Mouse (Mus musculus) B cell, adult 2 months (primary cell): ENCODE results near the gene Gpr183.

ENCODE experiments used
- DNase-seq, 2 experiments: peaks; one replicate each; pipeline ENCODE4 v3.0.0; 2022

Gpr183 gene

GRCm38 (mm10) chr14:121964990-121965389, at the start of gene Gpr183:
Gene Gpr183 (minus strand): TSS chr14:121965195.
- peak; percentile 62 to 66 for DNase-seq

- peak; percentile 75 to 79 for DNase-seq
Measured at GRCm38 (mm10) chr14:122013417-122013951, 48.5 kb upstream of the Gpr183 start.

- DNase-seq, result peak; percentile 52 to 59
Measured at GRCm38 (mm10) chr14:122012814-122013213, 47.8 kb upstream of the Gpr183 start.

- no peak for DNase-seq
Measured at GRCm38 (mm10) chr14:122012193-122012592, 47.2 kb upstream of the Gpr183 start.

- DNase-seq, result no peak
Measured at GRCm38 (mm10) chr14:122011768-122012167, 46.8 kb upstream of the Gpr183 start.

- DNase-seq, result no peak
Measured at GRCm38 (mm10) chr14:122010301-122010700, 45.3 kb upstream of the Gpr183 start.

- peak; percentile 78 to 80 for DNase-seq
Measured at GRCm38 (mm10) chr14:122009502-122009901, 44.5 kb upstream of the Gpr183 start.

GRCm38 (mm10) chr14:122008261-122008660, 43.3 kb upstream of the Gpr183 start:
- DNase-seq, result no peak

GRCm38 (mm10) chr14:122003812-122004211, 38.8 kb upstream of the Gpr183 start:
- no peak for DNase-seq

- no peak for DNase-seq
Measured at GRCm38 (mm10) chr14:122002224-122002623, 37.2 kb upstream of the Gpr183 start.

- no peak for DNase-seq
Measured at GRCm38 (mm10) chr14:122000346-122001105, 35.5 kb upstream of the Gpr183 start.

GRCm38 (mm10) chr14:121999455-121999854, 34.5 kb upstream of the Gpr183 start:
- DNase-seq, result no peak

- no peak for DNase-seq
Measured at GRCm38 (mm10) chr14:121996786-121997185, 31.8 kb upstream of the Gpr183 start.

- DNase-seq, result peak; percentile 40 to 41
Measured at GRCm38 (mm10) chr14:121995557-121995870, 30.5 kb upstream of the Gpr183 start.

GRCm38 (mm10) chr14:121994846-121995556, 30.0 kb upstream of the Gpr183 start:
- no peak for DNase-seq

GRCm38 (mm10) chr14:121994171-121994700, 29.2 kb upstream of the Gpr183 start:
- no peak for DNase-seq

- no peak for DNase-seq
Measured at GRCm38 (mm10) chr14:121993616-121994015, 28.6 kb upstream of the Gpr183 start.

GRCm38 (mm10) chr14:121992395-121993280, 27.6 kb upstream of the Gpr183 start:
- DNase-seq, result no peak

GRCm38 (mm10) chr14:121991921-121992320, 26.9 kb upstream of the Gpr183 start:
- DNase-seq, result no peak

- DNase-seq, result no peak
Measured at GRCm38 (mm10) chr14:121990897-121991296, 25.9 kb upstream of the Gpr183 start.

GRCm38 (mm10) chr14:121989869-121990268, 24.9 kb upstream of the Gpr183 start:
- no peak for DNase-seq

GRCm38 (mm10) chr14:121989331-121989730, 24.3 kb upstream of the Gpr183 start:
- DNase-seq, result no peak

GRCm38 (mm10) chr14:121987691-121988090, 22.7 kb upstream of the Gpr183 start:
- DNase-seq, result no peak
